Comparison of ENCODE assay signal across 14 mouse cellular contexts in the genomic region with DNA sequence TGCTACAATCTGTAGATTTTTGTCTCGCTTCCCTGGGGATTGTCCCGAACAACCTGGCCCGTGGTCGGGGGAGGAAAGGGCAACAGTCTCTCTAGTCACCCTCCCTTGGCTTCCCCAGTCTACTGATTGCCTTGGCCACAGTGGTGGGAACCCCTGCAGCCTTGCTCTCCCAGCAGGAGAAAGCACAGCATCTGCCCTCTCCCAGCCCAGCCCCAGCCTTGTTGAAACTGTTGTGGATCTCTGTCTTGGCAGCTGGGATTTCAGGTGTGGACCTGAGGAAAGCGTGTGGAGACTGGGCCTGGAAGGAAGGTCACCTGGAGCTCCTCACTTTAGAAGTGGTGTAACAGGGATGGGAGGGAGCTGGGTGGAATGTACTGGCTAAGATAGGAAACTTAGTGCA.
"Had no signal": no experiment of that assay in that cellular context is flagged by ENCODE, and none has a peak within 500 bp of the region (broad histone marks: within the 10 kb centered on the region; RNA-seq: fewer than 3 reads in every experiment).

No protein-coding gene starts in this region.

- H3K4me3 ChIP-seq: midbrain, embryonic 13.5 days; midbrain, embryonic 15.5 days; neural tube, embryonic 12.5 days; stomach, embryonic 15.5 days had no signal

- DNase-seq: lung, adult 18-20 months; lung, embryonic 14.5 days; lung, postnatal 10 days; lung, postnatal 4 days; right cerebral cortex, postnatal 14 days; thymus, adult 18-20 months; thymus, postnatal 14 days; thymus, postnatal 36 days had no signal

- H3K36me3 ChIP-seq: midbrain, embryonic 13.5 days; midbrain, embryonic 15.5 days; neural tube, embryonic 12.5 days; stomach, embryonic 15.5 days had no signal

- ATAC-seq: midbrain, embryonic 13.5 days; midbrain, embryonic 15.5 days had no signal

- H3K27ac ChIP-seq: liver, embryonic 14.5 days; midbrain, embryonic 13.5 days; midbrain, embryonic 15.5 days; neural tube, embryonic 12.5 days; stomach, embryonic 15.5 days; stomach, postnatal 0 days had no signal

- H3K4me1 ChIP-seq: midbrain, embryonic 13.5 days; midbrain, embryonic 15.5 days; neural tube, embryonic 12.5 days; stomach, embryonic 15.5 days had no signal

- H3K27me3 ChIP-seq: midbrain, embryonic 13.5 days; midbrain, embryonic 15.5 days; neural tube, embryonic 12.5 days; stomach, embryonic 15.5 days had no signal
